Mouse (Mus musculus): Measurements from ENCODE around the gene Sde2. TPM values are rescaled to one million over a fixed set of nuclear protein-coding genes. Genes with fewer than 3 reads are reported as not detected.

Gene Sde2
- polyA plus RNA-seq, 1 experiment from 2014 or later, result 49.0 TPM

DNA sequence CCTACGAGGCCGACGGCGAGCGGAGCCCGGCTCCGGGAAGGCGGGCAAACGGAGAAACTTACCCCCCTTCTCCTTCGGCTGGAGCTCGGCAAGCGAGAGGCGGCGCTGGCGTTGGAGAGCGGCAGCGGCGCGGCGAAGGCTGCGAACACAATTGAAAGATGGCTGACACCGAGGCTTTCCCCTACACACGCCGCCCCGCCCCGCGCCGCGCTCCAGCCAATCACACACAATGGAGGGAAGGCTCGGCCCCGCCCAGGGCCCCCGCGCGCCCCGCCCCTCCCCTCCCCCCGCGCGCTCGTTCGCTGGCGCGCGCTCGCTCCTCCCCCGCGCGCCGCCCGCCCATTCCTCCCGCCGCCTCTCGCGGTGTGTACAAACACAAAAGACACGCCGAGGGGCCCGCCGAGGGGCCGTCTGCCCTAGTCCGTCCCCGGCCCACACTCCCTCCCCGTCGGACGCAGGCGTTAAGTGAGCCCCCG, 37.5 kb upstream of the Sde2 start:
- Histone ChIP-seq H3K9me3 (ENCODE audit: control insufficient read depth, low read length) (no peaks in the 10 kb centered on the region), H3K4me3 (ENCODE audit: low read depth, low read length) (peak overlapping the region; percentile 93), H3K36me3 (ENCODE audit: control insufficient read depth, insufficient read depth, low read length) (peaks cover 18% of the 10 kb centered on the region), H3K9ac (ENCODE audit: low read depth, low read length) (peak overlapping the region; percentile 98), H3K4me2 (peak overlapping the region; percentile 72), H3K27ac (ENCODE audit: low read depth, low read length) (peak overlapping the region; percentile 99), H3K4me1 (replicated peaks; ENCODE audit: control insufficient read depth, insufficient read depth, low read length) (peaks cover 35% of the 10 kb centered on the region), H3K27me3 (replicated peaks; ENCODE audit: control insufficient read depth, insufficient read depth, low read length) (no peaks in the 10 kb centered on the region)
- DNase-seq (ENCODE audit: low spot score) (peak; percentile 99), ATAC-seq (replicated peaks; ENCODE audit: low FRiP score) (peak; percentile 89)
- WGBS, result 2% methylated on average over 50 of the region's 65 CpGs

DNA sequence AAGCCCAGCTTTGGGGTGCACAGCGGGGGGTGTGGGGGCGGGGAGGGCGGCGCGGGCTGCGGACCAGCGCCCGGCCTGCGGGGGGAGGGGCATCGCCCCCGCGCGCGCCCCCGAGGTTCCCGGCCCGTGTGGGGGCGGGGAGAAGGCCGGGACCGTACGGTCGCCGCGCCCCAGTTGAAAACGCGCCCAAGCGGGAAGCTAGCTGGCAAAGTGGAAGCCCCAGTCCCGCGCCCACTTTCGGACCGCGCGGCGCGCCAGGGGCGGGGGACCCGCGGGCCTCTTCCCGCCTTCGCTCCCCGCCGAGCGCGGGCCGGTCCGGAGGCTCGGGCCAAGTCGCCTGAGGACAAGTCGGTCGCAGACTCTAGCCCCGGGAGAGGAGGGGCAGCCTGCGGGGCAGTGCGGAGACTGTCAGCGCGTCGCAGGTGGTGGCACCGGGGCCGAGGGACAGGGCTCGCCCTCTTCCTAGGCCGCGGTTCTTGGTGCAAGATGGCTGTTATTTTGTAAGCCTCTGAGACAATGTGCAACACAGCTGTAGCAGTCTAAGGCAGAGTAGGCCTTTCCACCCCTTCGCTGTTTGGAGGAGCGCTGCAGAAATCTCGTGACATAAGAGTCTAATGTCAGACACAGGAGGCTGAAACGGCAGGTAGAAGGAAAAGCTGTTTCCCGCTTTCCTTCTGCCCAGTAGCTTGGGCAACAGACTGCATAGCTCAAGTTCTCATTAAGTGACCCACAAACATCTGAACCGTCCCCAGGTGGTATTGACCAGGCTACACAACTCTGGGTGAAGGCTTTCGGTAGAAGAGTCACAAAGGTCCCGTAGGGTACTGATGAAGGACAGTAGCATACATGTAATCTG, 36.8 kb upstream of the Sde2 start, which contains the start of gene H3f3a:
H3f3a (minus strand) TSS at position 59 of the 856 bp plus-strand sequence.
- Histone ChIP-seq H3K27me3 (replicated peaks; ENCODE audit: control insufficient read depth, insufficient read depth, low read length) (no peaks in the 10 kb centered on the region), H3K27ac (ENCODE audit: low read depth, low read length) (peak within 1 kb of the TSS; percentile 99), H3K36me3 (ENCODE audit: control insufficient read depth, insufficient read depth, low read length) (peaks cover 13% of the 10 kb centered on the region), H3K4me2 (peak within 1 kb of the TSS; percentile 72), H3K9me3 (ENCODE audit: control insufficient read depth, low read length) (no peaks in the 10 kb centered on the region), H3K4me1 (replicated peaks; ENCODE audit: control insufficient read depth, insufficient read depth, low read length) (peaks cover 35% of the 10 kb centered on the region), H3K9ac (ENCODE audit: low read depth, low read length) (peak within 1 kb of the TSS; percentile 98), H3K4me3 (ENCODE audit: low read depth, low read length) (peak within 1 kb of the TSS; percentile 93)
- WGBS, result 4% methylated on average over 59 of the region's 69 CpGs
- DNase-seq (ENCODE audit: low spot score) (no peak), ATAC-seq (replicated peaks; ENCODE audit: low FRiP score) (peak; percentile 72)

DNA sequence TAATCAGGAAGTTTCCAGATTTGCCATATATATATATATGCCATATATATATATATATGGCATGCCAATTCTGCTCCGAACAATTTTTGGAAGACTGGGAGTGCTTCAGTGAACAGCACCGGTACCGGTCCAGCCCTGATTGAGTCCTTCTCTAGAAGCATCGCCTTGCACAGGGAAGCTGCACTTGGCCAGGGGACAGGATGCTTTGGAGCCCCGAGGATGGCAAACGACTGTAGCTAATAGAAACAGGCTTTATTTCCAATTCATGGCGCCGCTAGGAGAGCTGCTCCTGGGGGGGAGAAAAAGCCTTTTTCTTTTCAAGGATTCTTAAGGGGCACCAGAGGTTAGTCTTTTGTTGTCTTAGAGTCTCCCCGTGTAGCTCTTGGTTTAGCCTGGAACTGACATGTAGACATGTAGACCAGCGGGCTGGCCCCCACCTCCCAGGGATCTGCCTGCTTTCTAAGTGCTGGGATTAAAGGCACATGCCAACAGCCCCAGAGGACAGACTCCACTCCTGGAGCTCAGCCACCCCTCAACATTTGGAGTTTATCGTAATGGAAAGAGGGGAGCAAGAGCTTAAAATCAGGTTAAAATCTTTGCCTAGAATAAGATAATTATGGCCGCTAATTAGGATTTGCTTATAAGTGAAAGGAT, 35.4 kb upstream of the Sde2 start:
- 82% methylated on average over 12 of the region's 12 CpGs for WGBS
- no peak overlapping the region for H3K27ac ChIP-seq (ENCODE audit: low read depth, low read length)
- peaks cover 31% of the 10 kb centered on the region for H3K4me1 ChIP-seq (replicated peaks; ENCODE audit: control insufficient read depth, insufficient read depth, low read length)
- DNase-seq (ENCODE audit: low spot score) (no peak), ATAC-seq (replicated peaks; ENCODE audit: low FRiP score) (no peak)
- peak overlapping the region; percentile 13; the same call in 1 of the 2 replicates for H3K4me2 ChIP-seq
- H3K9ac ChIP-seq (ENCODE audit: low read depth, low read length), result no peak overlapping the region
- no peaks in the 10 kb centered on the region for H3K9me3 ChIP-seq (ENCODE audit: control insufficient read depth, low read length)
- no peaks in the 10 kb centered on the region for H3K27me3 ChIP-seq (replicated peaks; ENCODE audit: control insufficient read depth, insufficient read depth, low read length)
- peaks cover 3% of the 10 kb centered on the region; the same call in 1 of the 2 replicates for H3K36me3 ChIP-seq (ENCODE audit: control insufficient read depth, insufficient read depth, low read length)
- H3K4me3 ChIP-seq (ENCODE audit: low read depth, low read length), result no peak overlapping the region

DNA sequence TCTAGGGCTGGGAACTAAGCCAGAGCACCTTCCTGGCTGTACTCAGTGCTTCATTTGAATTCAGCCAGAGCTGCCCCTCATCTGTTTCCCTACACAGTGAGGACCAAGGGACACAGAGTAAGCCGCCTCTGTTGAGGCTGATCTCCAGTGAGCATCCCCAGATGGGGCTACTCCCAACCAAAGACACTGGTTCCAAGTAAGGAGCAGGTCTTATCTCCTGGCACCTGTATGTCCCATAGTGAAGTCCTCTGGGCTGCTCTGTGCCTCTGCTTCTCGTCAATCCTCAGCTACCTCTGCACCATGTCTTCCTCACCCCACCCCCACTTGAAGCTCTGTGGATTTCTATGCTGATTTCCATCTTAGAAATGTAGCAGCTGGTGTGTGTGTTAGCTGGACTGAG, 32.9 kb upstream of the Sde2 start:
- peaks cover 38% of the 10 kb centered on the region for H3K4me1 ChIP-seq (replicated peaks; ENCODE audit: control insufficient read depth, insufficient read depth, low read length)
- peak overlapping the region; percentile 30 for H3K9ac ChIP-seq (ENCODE audit: low read depth, low read length)
- 0 out of 2 replicates have a peak overlapping the region, but pooled peaks have one; percentile 3 for H3K4me2 ChIP-seq
- no peak for DNase-seq (ENCODE audit: low spot score)
- no peaks in the 10 kb centered on the region for H3K36me3 ChIP-seq (ENCODE audit: control insufficient read depth, insufficient read depth, low read length)
- no peaks in the 10 kb centered on the region for H3K9me3 ChIP-seq (ENCODE audit: control insufficient read depth, low read length)
- H3K4me3 ChIP-seq (ENCODE audit: low read depth, low read length), result no peak overlapping the region
- ATAC-seq (replicated peaks; ENCODE audit: low FRiP score), result peak; percentile 69
- H3K27ac ChIP-seq (ENCODE audit: low read depth, low read length), result peak overlapping the region; percentile 34
- H3K27me3 ChIP-seq (replicated peaks; ENCODE audit: control insufficient read depth, insufficient read depth, low read length), result no peaks in the 10 kb centered on the region
- 38% methylated on average over 2 of the region's 2 CpGs for WGBS

DNA sequence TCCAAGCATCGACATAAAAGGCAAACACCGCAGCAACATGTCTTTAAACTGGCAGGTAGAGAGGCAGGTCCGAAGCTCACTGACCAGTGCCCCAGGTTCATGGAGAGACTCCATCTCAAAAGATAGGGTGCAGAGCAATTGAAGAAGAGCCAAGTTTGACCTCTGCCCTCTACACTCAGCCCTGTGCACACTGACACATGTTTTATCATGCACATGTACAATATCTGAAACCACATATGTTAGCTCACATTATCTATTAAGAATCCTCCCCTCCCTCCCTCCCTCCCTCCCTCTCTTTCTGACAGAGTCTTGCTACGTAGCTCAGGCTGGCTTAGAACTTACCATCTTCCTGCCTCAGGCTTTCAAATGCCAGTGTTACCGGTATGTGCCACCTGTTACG, 29.8 kb upstream of the Sde2 start:
- no peaks in the 10 kb centered on the region for H3K9me3 ChIP-seq (ENCODE audit: control insufficient read depth, low read length)
- no peak for DNase-seq (ENCODE audit: low spot score)
- 76% methylated on average over 6 of the region's 6 CpGs for WGBS
- H3K4me1 ChIP-seq (replicated peaks; ENCODE audit: control insufficient read depth, insufficient read depth, low read length), result peaks cover 30% of the 10 kb centered on the region
- H3K27ac ChIP-seq (ENCODE audit: low read depth, low read length), result peak overlapping the region; percentile 48
- no peak overlapping the region for H3K9ac ChIP-seq (ENCODE audit: low read depth, low read length)
- no peak overlapping the region for H3K4me2 ChIP-seq
- peak; percentile 87 for ATAC-seq (replicated peaks; ENCODE audit: low FRiP score)
- H3K36me3 ChIP-seq (ENCODE audit: control insufficient read depth, insufficient read depth, low read length), result no peaks in the 10 kb centered on the region
- H3K27me3 ChIP-seq (replicated peaks; ENCODE audit: control insufficient read depth, insufficient read depth, low read length), result no peaks in the 10 kb centered on the region
- no peak overlapping the region for H3K4me3 ChIP-seq (ENCODE audit: low read depth, low read length)

DNA sequence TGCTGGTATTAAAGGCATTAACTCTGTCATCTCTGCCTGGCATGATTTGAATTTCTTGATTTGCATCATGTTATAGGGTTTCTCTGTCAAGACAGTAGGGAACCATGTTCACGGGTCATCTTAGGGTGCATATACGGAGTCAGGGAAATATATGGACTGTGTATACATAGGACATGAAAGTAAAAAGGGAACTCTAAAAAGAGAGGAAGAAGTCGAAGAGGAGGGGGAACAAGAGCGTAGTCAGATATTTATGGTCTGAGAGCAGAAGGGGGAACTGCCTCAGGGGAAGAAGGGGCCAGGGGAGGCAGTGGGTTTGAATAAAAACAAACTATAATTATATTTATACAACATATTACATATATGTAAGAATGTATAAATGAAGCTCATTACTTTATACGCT, 28.7 kb upstream of the Sde2 start:
- ATAC-seq (replicated peaks; ENCODE audit: low FRiP score), result no peak
- H3K9ac ChIP-seq (ENCODE audit: low read depth, low read length), result no peak overlapping the region
- no peaks in the 10 kb centered on the region for H3K36me3 ChIP-seq (ENCODE audit: control insufficient read depth, insufficient read depth, low read length)
- no peaks in the 10 kb centered on the region for H3K9me3 ChIP-seq (ENCODE audit: control insufficient read depth, low read length)
- H3K27ac ChIP-seq (ENCODE audit: low read depth, low read length), result 0 out of 2 replicates have a peak overlapping the region, but pooled peaks have one; percentile 13
- peaks cover 28% of the 10 kb centered on the region for H3K4me1 ChIP-seq (replicated peaks; ENCODE audit: control insufficient read depth, insufficient read depth, low read length)
- 72% methylated on average over 5 of the region's 5 CpGs for WGBS
- no peak for DNase-seq (ENCODE audit: low spot score)
- no peak overlapping the region for H3K4me3 ChIP-seq (ENCODE audit: low read depth, low read length)
- no peak overlapping the region for H3K4me2 ChIP-seq
- no peaks in the 10 kb centered on the region for H3K27me3 ChIP-seq (replicated peaks; ENCODE audit: control insufficient read depth, insufficient read depth, low read length)

DNA sequence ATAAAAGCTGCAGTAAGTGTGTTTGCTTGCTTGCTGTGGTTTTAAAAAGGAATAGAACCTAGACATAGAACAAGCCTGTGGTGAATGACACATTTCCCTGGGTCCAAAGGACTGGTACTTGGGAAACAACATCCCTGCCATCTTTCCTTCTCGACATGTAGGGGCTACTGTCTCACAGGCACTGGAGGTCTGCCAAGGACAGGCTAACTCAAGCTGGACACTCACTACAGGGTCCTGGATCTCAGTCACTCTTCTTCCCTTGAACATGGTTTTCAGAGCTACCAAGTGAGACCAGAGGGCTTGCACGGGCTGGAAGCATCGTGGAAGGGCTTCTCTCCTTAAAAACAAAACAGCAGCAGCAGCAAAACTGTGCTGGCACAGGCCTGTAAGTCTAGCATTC, 27.2 kb upstream of the Sde2 start:
- no peak for DNase-seq (ENCODE audit: low spot score)
- H3K27ac ChIP-seq (ENCODE audit: low read depth, low read length), result no peak overlapping the region
- no peaks in the 10 kb centered on the region for H3K9me3 ChIP-seq (ENCODE audit: control insufficient read depth, low read length)
- H3K9ac ChIP-seq (ENCODE audit: low read depth, low read length), result no peak overlapping the region
- no peak for ATAC-seq (replicated peaks; ENCODE audit: low FRiP score)
- no peak overlapping the region for H3K4me2 ChIP-seq
- no peaks in the 10 kb centered on the region for H3K36me3 ChIP-seq (ENCODE audit: control insufficient read depth, insufficient read depth, low read length)
- H3K4me1 ChIP-seq (replicated peaks; ENCODE audit: control insufficient read depth, insufficient read depth, low read length), result peaks cover 20% of the 10 kb centered on the region
- no peak overlapping the region for H3K4me3 ChIP-seq (ENCODE audit: low read depth, low read length)
- 79% methylated on average over 3 of the region's 3 CpGs for WGBS
- no peaks in the 10 kb centered on the region for H3K27me3 ChIP-seq (replicated peaks; ENCODE audit: control insufficient read depth, insufficient read depth, low read length)

DNA sequence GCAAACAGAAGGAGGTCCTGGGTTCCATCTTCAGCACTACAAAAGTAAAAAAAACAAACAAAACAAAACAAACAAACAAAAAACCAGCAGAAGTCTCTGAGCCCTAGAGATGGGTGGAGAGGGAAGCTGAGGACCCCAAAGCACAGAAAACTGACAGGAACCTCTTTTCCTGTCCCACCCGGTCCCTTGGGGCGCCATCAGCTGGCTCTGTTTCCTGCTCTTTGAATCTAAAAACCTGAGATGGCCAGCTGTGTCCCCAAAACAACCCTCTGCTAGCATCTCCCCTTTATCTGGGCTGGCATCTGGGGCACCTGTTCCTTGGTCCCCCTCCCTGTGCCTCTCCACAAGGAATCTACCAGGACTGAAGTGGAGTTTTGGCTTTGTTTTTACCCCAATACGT, 26.2 kb upstream of the Sde2 start:
- H3K27me3 ChIP-seq (replicated peaks; ENCODE audit: control insufficient read depth, insufficient read depth, low read length), result no peaks in the 10 kb centered on the region
- ATAC-seq (replicated peaks; ENCODE audit: low FRiP score), result no peak
- H3K9me3 ChIP-seq (ENCODE audit: control insufficient read depth, low read length), result no peaks in the 10 kb centered on the region
- H3K36me3 ChIP-seq (ENCODE audit: control insufficient read depth, insufficient read depth, low read length), result no peaks in the 10 kb centered on the region
- H3K27ac ChIP-seq (ENCODE audit: low read depth, low read length), result no peak overlapping the region
- no peak overlapping the region for H3K9ac ChIP-seq (ENCODE audit: low read depth, low read length)
- no peak overlapping the region for H3K4me2 ChIP-seq
- H3K4me3 ChIP-seq (ENCODE audit: low read depth, low read length), result no peak overlapping the region
- DNase-seq (ENCODE audit: low spot score), result no peak
- 70% methylated on average over 3 of the region's 3 CpGs for WGBS
- peaks cover 22% of the 10 kb centered on the region for H3K4me1 ChIP-seq (replicated peaks; ENCODE audit: control insufficient read depth, insufficient read depth, low read length)

Data from liver, embryonic 11.5 days (tissue).